Mouse (Mus musculus) embryonic facial prominence, embryonic 14.5 days (tissue): ENCODE measurements around the gene Tulp4. TPM values are rescaled to one million over a fixed set of nuclear protein-coding genes. Genes with fewer than 3 reads are reported as not detected.
A peak's percentile ranks its signal among the peaks of the same experiment; 100 is the strongest.

Source experiments
- ATAC-seq: fragments of 200-750 bp; cut with Nextera tagmentation; 2 replicates; pipeline ENCODE4 v1.8.0; 2017; ENCODE audit warnings: low read depth, moderate number of reproducible peaks, moderate TSS enrichment
- DNase-seq: peaks from one replicate; pipeline ENCODE4 v3.0.0-alpha.2; 2015; ENCODE audit warnings: low spot score
- H3K27ac ChIP-seq: fragments of 300-500 bp; sonication (generic); replicated peaks from 2 replicates; pipeline ENCODE4 v1.5.1; 2014; ENCODE audit warnings: low read depth, mild to moderate bottlenecking, low read length, moderate library complexity
- H3K27me3 ChIP-seq: fragments of 300-500 bp; sonication (generic); replicated peaks from 2 replicates; pipeline ENCODE4 v1.6.1; 2014; ENCODE audit warnings: low read length; ENCODE audit not compliant: control insufficient read depth, insufficient read depth
- H3K36me3 ChIP-seq: fragments of 300-500 bp; sonication (generic); 2 replicates; pipeline ENCODE4 v1.6.1; 2014; ENCODE audit warnings: low read length, mixed read lengths; ENCODE audit not compliant: control insufficient read depth, insufficient read depth
- H3K4me1 ChIP-seq: fragments of 300-500 bp; sonication (generic); 2 replicates; pipeline ENCODE4 v1.6.1; 2014; ENCODE audit warnings: antibody characterized with exemption, low read length; ENCODE audit not compliant: control insufficient read depth, insufficient read depth
- H3K4me2 ChIP-seq: fragments of 300-500 bp; sonication (generic); 2 replicates; pipeline ENCODE4 v1.6.1; 2014; ENCODE audit warnings: low read depth, mild to moderate bottlenecking, low read length, moderate library complexity, mixed read lengths
- H3K4me3 ChIP-seq: fragments of 300-500 bp; sonication (generic); 2 replicates; pipeline ENCODE4 v1.5.1; 2014; ENCODE audit warnings: low read depth, mild to moderate bottlenecking, low read length
- H3K9ac ChIP-seq: fragments of 300-500 bp; sonication (generic); 2 replicates; pipeline ENCODE4 v1.6.1; 2014; ENCODE audit warnings: low read depth, mild to moderate bottlenecking, low read length, moderate library complexity, mixed read lengths
- H3K9me3 ChIP-seq: fragments of 300-500 bp; sonication (generic); 2 replicates; pipeline ENCODE4 v1.6.1; 2016; ENCODE audit warnings: low read length; ENCODE audit not compliant: control insufficient read depth
- WGBS: fragments of 180-500 bp; shearing (Covaris S2); extraction: QIAGEN DNeasy Blood & Tissue Kit; methylation state at CpG from one replicate; pipeline ENCODE4 v1.1.7; 2014; 5-methylcytosine and 5-hydroxymethylcytosine counted together
- polyA plus RNA-seq: library from polyadenylated mRNA; unstranded; fragments of >200 nt; fragmentation: Nextera tagmentation; extraction: Ambion mirVana; gene quantifications from 2 replicates; pipeline ENCODE4 v1.2.1, GENCODE M21; 2014

The Tulp4 gene
- 83.6 and 86.3 TPM in 2 replicates for polyA plus RNA-seq

DNA sequence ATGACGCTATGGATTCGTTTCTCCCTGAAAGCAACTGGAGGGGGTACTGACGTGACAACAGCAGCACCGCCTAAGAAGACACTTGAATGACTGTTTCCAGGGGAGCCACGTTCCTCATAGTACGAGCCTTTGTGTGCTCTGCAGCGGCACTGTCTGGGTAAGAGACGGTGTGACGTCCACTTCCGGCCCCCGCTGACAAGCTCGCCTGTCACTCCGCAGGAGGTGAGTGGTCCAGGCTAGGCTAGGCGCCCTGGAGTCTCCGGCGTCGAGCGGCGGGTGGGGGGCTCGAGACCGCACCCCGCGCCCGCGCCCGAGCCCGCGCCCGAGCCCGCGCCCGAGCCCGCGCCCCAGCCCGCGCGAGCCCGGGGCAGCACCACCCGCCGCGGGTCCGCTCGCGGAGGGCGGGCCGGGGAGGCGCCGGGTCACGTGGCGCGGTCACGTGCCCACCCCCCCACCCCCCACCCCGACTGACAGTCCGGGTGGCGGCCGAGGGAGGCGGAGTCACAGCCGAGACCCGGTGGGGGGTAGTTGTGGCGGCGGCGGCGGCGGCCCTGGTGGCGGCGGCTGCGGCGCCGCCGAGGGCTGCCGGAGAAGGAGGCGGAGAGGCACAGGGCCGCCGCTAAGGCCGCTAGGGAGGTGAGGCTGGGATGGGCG, at the start of gene Tulp4:
Tulp4 (plus strand) TSS at position 77 of the 654 bp plus-strand sequence.
- peak within 1 kb of the TSS; percentile 98 for H3K9ac ChIP-seq
- no peaks in the 10 kb centered on the region for H3K27me3 ChIP-seq
- no peaks in the 10 kb centered on the region for H3K9me3 ChIP-seq
- H3K36me3 ChIP-seq: peaks cover 12% of the 10 kb centered on the region; the same call in 1 of the 2 replicates
- H3K4me1 ChIP-seq: peaks cover 14% of the 10 kb centered on the region
- H3K4me3 ChIP-seq: peak within 1 kb of the TSS; percentile 87
- H3K4me2 ChIP-seq: peak within 1 kb of the TSS; percentile 73
- WGBS: 0% methylated on average over 30 of the region's 76 CpGs
- DNase-seq (peak; percentile 96), ATAC-seq (peak; percentile 96)
- peak within 1 kb of the TSS; percentile 97 for H3K27ac ChIP-seq

DNA sequence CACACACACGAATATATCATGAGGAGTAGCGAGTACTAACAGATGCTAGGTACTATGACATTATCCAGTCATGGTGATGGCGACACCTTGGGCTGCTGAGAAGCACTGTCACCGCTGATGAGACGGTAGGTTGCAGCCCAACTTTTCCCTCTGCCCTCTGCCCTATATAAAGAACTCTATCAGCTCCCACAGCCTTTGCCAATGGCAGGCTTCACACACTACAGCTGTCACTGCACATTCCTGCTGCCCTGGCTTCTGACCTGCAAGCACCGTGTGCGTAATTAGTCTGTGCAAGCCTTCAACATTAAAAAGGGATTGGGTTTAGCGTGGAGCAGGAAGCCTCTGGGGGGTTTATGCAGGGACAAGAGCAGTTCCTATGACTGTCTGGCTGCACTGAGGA, 43.4 kb upstream of the Tulp4 start:
- ATAC-seq: no peak
- no peaks in the 10 kb centered on the region for H3K27me3 ChIP-seq
- WGBS: 72% methylated on average over 8 of the region's 8 CpGs
- no peaks in the 10 kb centered on the region for H3K4me1 ChIP-seq
- H3K4me3 ChIP-seq: no peak overlapping the region
- no peak for DNase-seq
- no peak overlapping the region for H3K27ac ChIP-seq
- H3K9me3 ChIP-seq: no peaks in the 10 kb centered on the region
- H3K36me3 ChIP-seq: peaks cover 45% of the 10 kb centered on the region
- no peak overlapping the region for H3K9ac ChIP-seq
- H3K4me2 ChIP-seq: no peak overlapping the region

DNA sequence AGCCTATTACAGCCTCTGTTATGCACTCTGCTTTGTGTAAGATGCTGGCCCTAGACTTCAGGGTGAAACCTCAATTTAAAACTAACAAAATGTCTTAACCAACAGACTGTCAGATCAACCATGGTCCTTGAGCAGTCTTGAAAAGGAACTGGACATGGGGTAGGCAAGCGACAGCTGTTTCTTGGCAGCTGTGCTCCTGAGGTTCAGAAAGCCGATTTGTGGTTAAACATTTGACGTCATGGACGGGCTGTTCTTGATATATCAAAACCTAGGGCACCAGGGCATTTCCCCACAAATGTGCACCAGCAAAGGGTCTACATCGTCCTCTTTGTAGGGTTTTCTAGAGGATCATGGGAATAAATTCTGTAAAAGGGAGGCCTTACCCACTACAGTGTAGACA, 42.7 kb upstream of the Tulp4 start:
- WGBS: 82% methylated on average over 5 of the region's 5 CpGs
- Histone ChIP-seq H3K27me3 (no peaks in the 10 kb centered on the region), H3K9me3 (no peaks in the 10 kb centered on the region), H3K4me3 (no peak overlapping the region), H3K4me1 (no peaks in the 10 kb centered on the region), H3K27ac (no peak overlapping the region), H3K9ac (no peak overlapping the region), H3K36me3 (peaks cover 45% of the 10 kb centered on the region), H3K4me2 (no peak overlapping the region)
- DNase-seq: no peak
- ATAC-seq: no peak

DNA sequence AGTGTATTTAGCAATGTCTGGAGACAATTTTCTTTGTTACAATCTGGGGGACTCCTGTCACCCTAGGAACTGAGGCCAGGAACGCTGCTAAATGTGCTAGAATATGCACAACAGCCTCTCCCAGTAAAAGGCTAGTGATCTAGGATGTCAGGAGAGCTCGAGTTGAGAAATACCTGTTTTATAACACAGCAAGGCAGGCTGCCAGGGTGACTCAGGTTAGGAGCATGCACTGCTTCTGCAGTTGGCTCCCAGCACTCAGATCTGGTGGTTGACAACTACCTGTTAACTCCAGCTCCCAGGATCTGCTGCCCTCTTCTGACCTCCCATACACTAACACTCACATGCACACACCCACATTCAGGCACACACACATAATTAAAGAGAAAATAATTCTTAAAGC, 40.2 kb upstream of the Tulp4 start:
- Histone ChIP-seq H3K9ac (no peak overlapping the region), H3K9me3 (no peaks in the 10 kb centered on the region), H3K27ac (no peak overlapping the region), H3K27me3 (no peaks in the 10 kb centered on the region), H3K36me3 (peaks cover 53% of the 10 kb centered on the region), H3K4me2 (no peak overlapping the region), H3K4me3 (no peak overlapping the region), H3K4me1 (no peaks in the 10 kb centered on the region)
- WGBS: 75% methylated on average over 2 of the region's 2 CpGs
- no peak for ATAC-seq
- DNase-seq: no peak

DNA sequence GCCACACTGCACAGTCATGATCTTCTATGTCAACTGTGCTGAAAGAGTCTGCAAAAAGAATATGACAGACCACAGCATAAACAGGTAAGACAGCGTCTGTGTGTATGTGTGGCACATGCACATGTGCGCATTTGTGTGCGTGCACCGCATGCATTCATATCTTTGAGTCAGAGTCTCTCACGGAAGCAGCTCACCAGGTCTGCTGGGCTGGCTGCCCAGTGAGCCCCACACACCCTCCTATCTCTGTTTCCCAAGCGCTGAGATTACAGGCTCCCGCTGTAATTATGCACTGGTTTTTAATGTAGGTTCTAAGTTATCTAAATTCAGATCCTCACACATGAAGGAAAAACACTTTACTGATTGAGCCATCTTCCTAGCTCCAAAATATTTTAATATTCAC, 38.6 kb upstream of the Tulp4 start:
- Histone ChIP-seq H3K36me3 (peaks cover 66% of the 10 kb centered on the region), H3K9ac (no peak overlapping the region), H3K9me3 (no peaks in the 10 kb centered on the region), H3K27me3 (no peaks in the 10 kb centered on the region), H3K27ac (no peak overlapping the region), H3K4me3 (no peak overlapping the region), H3K4me1 (no peaks in the 10 kb centered on the region), H3K4me2 (no peak overlapping the region)
- ATAC-seq (no peak), DNase-seq (no peak)
- 96% methylated on average over 7 of the region's 7 CpGs for WGBS

DNA sequence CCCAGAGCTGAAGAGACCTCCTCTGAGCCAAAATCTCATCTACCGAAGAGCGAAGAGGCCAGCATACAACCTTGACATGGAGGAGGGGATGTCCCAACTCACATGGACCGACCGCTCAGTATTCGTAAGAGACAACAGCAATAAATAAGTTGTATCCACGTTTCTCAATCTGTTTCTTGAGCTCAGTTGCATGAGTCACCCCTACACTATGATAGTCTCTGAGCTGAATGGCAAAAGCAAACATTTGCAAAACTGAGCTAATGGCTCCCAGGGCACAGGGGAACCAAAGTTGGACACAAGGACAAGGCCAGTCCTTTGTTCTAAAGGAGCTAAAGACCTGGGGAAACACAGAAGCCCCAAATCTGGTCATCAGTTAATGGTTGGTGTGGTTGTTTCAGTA, 36.4 kb upstream of the Tulp4 start:
- Histone ChIP-seq H3K27ac (no peak overlapping the region), H3K4me2 (no peak overlapping the region), H3K9ac (no peak overlapping the region), H3K4me1 (no peaks in the 10 kb centered on the region), H3K9me3 (no peaks in the 10 kb centered on the region), H3K27me3 (no peaks in the 10 kb centered on the region), H3K4me3 (no peak overlapping the region), H3K36me3 (peaks cover 62% of the 10 kb centered on the region)
- ATAC-seq: no peak
- 91% methylated on average over 6 of the region's 6 CpGs for whole genome bisulfite sequencing
- DNase-seq: no peak

DNA sequence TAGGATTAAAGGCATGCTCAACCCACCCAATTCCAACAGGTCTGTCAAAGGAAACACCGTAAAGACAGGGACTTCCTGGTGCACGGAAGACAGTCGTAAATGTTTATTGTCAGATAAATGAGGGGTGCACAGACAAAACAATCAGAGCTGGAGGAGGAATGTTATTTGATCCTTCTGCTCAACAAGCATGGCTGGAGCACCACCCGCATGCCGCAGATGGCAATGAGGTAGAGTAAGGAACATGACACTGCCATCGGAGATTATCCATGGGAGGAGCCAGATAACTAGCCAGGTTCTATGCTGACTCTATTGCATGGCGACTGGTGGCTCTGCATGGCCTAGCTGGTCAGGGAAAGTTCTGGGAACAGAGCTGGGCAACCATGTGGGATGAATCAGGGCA, 32.8 kb upstream of the Tulp4 start:
- no peak for DNase-seq
- no peaks in the 10 kb centered on the region for H3K9me3 ChIP-seq
- H3K4me3 ChIP-seq: no peak overlapping the region
- H3K9ac ChIP-seq: no peak overlapping the region
- no peak overlapping the region for H3K4me2 ChIP-seq
- 70% methylated on average over 7 of the region's 7 CpGs for WGBS
- H3K27me3 ChIP-seq: no peaks in the 10 kb centered on the region
- peaks cover 42% of the 10 kb centered on the region for H3K36me3 ChIP-seq
- H3K27ac ChIP-seq: no peak overlapping the region
- peaks cover under 1% of the 10 kb centered on the region; the same call in 1 of the 2 replicates for H3K4me1 ChIP-seq
- peak; percentile 74 for ATAC-seq

DNA sequence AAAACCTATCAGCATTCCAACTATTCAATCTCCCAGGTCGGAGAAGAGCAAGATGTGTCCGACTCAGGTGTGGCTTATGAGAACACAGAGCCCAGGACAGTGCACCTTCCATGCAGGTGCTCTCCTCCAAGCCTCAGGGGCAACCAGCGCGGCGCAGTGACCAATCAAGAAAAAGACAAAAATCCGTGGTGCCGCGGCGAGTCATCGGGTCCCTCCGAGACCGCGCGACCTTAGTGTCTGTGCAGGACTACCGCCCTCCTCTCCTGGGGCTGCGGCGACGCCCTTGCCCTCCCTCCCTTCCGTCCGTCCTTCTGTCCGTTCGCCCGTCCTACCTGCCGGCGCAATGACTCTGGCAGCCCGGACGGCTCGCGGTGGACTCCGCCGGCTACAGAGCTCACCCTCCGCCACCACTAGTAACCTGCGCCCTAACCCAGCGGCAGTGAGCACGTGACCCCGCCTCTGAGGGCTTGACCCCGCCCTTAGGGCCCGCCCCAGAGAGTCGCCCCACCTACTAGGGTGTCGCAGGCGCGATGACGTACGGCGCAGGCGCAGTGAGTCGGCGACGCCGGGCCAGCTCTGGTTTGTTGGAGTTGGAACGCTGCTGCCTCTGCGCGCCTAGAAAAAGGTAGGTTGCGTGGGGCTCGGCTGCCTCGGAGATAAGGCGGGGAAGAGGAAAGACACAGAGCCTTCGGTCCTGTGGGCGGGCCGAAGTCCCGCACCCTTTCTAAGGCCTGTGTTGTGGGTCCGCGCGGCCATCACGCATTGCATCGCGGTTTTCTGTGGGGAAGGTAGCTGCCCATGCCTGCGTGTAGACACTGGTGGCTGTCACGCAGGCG, 26.7 kb upstream of the Tulp4 start, which contains the start of the genes Serac1 and Gtf2h5:
Serac1 (minus strand) TSS at position 455 of the 836 bp plus-strand sequence.
Gtf2h5 (plus strand) TSS at position 500 of the 836 bp plus-strand sequence.
- peak; percentile 97 for DNase-seq
- Histone ChIP-seq H3K9me3 (no peaks in the 10 kb centered on the region), H3K27me3 (no peaks in the 10 kb centered on the region), H3K4me3 (peak within 1 kb of the TSS; percentile 82), H3K4me1 (peaks cover 9% of the 10 kb centered on the region), H3K9ac (peak within 1 kb of the TSS; percentile 88), H3K36me3 (peaks cover 15% of the 10 kb centered on the region), H3K4me2 (peak within 1 kb of the TSS; percentile 87), H3K27ac (peak within 1 kb of the TSS; percentile 89)
- ATAC-seq: peak; percentile 99
- under 1% methylated on average over 61 of the region's 70 CpGs for WGBS
